Mouse (Mus musculus) liver, embryonic 18 days (tissue): ENCODE results near the gene G3bp2. TPM values are rescaled to one million over a fixed set of nuclear protein-coding genes. Genes with fewer than 3 reads are reported as not detected.

ENCODE experiments used
- polyA plus RNA-seq: library from polyadenylated mRNA; depleted of rRNA; stranded (reverse); fragments of >200 nt; gene quantifications from 2 replicates; pipeline ENCODE4 v1.2.3, GENCODE M21; 2012; rRNA removed

The G3bp2 gene
- polyA plus RNA-seq: 15.7 and 16.0 TPM in 2 replicates

DNA sequence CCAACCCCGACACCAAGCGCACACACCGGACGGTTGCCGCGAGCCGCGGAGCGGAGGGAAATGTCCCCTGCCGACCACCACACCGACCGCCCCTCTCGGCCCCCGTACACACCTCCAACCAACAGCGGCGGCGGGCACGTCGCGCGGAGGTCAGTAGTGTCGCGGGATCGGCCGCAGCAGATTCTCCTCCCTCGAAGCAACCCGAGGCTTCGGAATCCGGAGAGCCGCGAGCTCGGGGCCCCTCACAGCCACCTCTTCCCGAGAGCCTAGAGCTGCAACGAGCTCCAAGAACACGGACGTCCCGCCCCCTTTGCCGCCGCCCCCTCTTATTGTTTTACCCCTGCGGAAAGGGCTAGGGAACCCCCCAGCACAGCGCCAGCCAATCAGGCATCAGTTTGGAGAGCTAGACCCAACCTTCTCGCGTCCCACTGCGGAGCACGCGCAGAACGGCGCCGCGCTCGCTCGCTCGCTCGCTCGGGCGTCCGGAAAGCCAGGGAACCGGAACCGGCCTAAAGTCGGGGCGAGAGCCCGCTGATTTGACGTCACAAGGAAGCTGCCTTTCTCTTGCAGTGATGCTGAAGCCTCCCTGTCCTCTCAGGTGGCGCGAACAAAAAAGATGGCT, at the start of gene G3bp2:
Gene G3bp2 (minus strand): TSS at position 303 of the 622 bp plus-strand sequence.

DNA sequence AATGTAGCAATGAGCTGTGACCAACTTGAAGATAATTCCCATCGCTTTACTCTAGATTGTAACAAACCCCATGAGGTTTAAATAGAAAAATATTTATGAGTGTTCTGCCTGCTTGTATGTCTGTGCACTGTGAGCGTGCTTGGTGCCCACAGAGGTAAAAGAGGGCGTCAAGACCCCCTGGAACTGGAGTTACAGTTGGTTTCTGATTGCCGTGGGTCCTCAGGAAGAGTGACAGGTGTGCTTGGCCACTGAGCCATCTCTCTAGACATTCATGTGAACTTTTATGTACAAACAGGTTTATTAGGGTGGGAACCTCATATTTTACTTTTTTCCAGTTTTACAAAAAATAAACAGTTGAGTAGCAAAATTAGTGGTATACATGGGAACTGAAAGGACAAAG, 39.7 kb downstream of the G3bp2 start, which contains the start of gene Cdkl2:
Gene Cdkl2 (minus strand): TSS at position 101 of the 400 bp plus-strand sequence.

Other genes with a start within 250 kb of the G3bp2 start
- 25.8 and 27.1 TPM in 2 replicates for gene Rchy1, start 120.7 kb downstream of the G3bp2 start, polyA plus RNA-seq
- gene Odaph, start 96.2 kb downstream of the G3bp2 start, polyA plus RNA-seq: not detected in 2 replicates
- 0.59 and 0.79 TPM in 2 replicates for gene Cdkl2, start 39.8 kb downstream of the G3bp2 start, polyA plus RNA-seq
- gene Uso1, start 54.2 kb upstream of the G3bp2 start, polyA plus RNA-seq: 19.6 and 20.2 TPM in 2 replicates
- not detected in 2 replicates for gene U90926, start 131.7 kb upstream of the G3bp2 start, polyA plus RNA-seq
- 0.12 and 0.30 TPM in 2 replicates for gene Ppef2, start 172.6 kb upstream of the G3bp2 start, polyA plus RNA-seq
- gene Naaa, start 194.5 kb upstream of the G3bp2 start, polyA plus RNA-seq: 6.8 TPM in 2 replicates
- 7.3 and 8.0 TPM in 2 replicates for gene Sdad1, start 226.8 kb upstream of the G3bp2 start, polyA plus RNA-seq
- gene Cxcl9, start 244.4 kb upstream of the G3bp2 start, polyA plus RNA-seq: 0.21 and 1.6 TPM in 2 replicates
- 0.78 and 1.2 TPM in 2 replicates for gene Art3, start 248.1 kb upstream of the G3bp2 start, polyA plus RNA-seq